Mouse (Mus musculus): ENCODE data around the gene Guca2a. TPM values are rescaled to one million over a fixed set of nuclear protein-coding genes. Genes with fewer than 3 reads are reported as not detected.

Gene Guca2a
- total and polyA plus RNA-seq, 3 experiments = not detected

- DNase-seq (ENCODE audit: extremely low read depth) = no peak
Observed at GRCm38 (mm10) chr4:119614724-119615123, 22.8 kb upstream of the Guca2a start.

GRCm38 (mm10) chr4:119626081-119626645 is 11.3 kb upstream of the Guca2a start:
- H3K4me2 ChIP-seq (ENCODE audit: insufficient read depth, low read depth, poor library complexity, severe bottlenecking) = no peak overlapping the region
- dilution Hi-C loops (cut with MboI; ENCODE audit: extremely low pct_ligation_motif_present, extremely low pct_unique_long_range_greater_than_20kb, low sequenced_read_pairs) (no loop called here), in situ Hi-C loops (cut with MboI; ENCODE audit: low pct_ligation_motif_present, low pct_unique_long_range_greater_than_20kb, low sequenced_read_pairs) (no loop called here)
- H3K4me1 ChIP-seq (ENCODE audit: control insufficient read depth in 1 of 2, insufficient read depth in 2 of 2) = peaks cover under 1 to 7% of the 10 kb centered on the region in 2 experiments; a peak in 2 of 4 replicates
- H3K79me2 ChIP-seq (replicated peaks; ENCODE audit: control insufficient read depth, extremely low read depth, insufficient read depth, poor library complexity, severe bottlenecking) = no peaks in the 10 kb centered on the region
- H3K4me3 ChIP-seq (replicated peaks in 1 of 3; ENCODE audit: low read depth in 2 of 3, low read length in 2 of 3, poor library complexity in 1 of 3) = no peak overlapping the region
- H3K27ac ChIP-seq (ENCODE audit: insufficient read depth, low read depth) = no peak overlapping the region
- no peaks in the 10 kb centered on the region for H3K9me3 ChIP-seq (replicated peaks; ENCODE audit: low read length)
- no peak for DNase-seq (ENCODE audit: extremely low read depth)
- H3K9ac ChIP-seq (ENCODE audit: insufficient read depth, low read depth) = no peak overlapping the region
- peaks cover 58 to 78% of the 10 kb centered on the region in 2 experiments for H3K36me3 ChIP-seq (replicated peaks in 1 of 2; ENCODE audit: control insufficient read depth in 1 of 2, insufficient read depth in 1 of 2, low read length in 1 of 2)
- no peaks in the 10 kb centered on the region for H3K27me3 ChIP-seq (replicated peaks)
- no peak for TF ChIP-seq SMC3 (IDR thresholded peaks at IDR 0.05; ENCODE audit: low read depth, low read length)
- TF ChIP-seq HCFC1 (IDR thresholded peaks at IDR 0.05; ENCODE audit: low read depth, low read length) = no peak
- TF ChIP-seq USF1 (IDR thresholded peaks at IDR 0.05; ENCODE audit: low read depth, low read length) = no peak
- no peak for TF ChIP-seq ZC3H11A (IDR thresholded peaks at IDR 0.05; ENCODE audit: low read depth, low read length)
- TF ChIP-seq NRF1 (IDR thresholded peaks at IDR 0.05; ENCODE audit: low read depth, low read length) = no peak
- TF ChIP-seq ZMIZ1 (IDR thresholded peaks at IDR 0.05; ENCODE audit: low read depth, low read length) = no peak
- TF ChIP-seq MAZ (IDR thresholded peaks at IDR 0.05; ENCODE audit: low read depth, low read length) = no peak
- no peak for TF ChIP-seq JUND (conservative IDR thresholded peaks at IDR 0.05; ENCODE audit: low read depth, low read length)
- TF ChIP-seq MYC (IDR thresholded peaks at IDR 0.05; ENCODE audit: low read depth, low read length) = no peak
- TF ChIP-seq RAD21 (IDR thresholded peaks at IDR 0.05; ENCODE audit: low read depth, low read length) = no peak

More at GRCm38 (mm10) chr4:119614724-119615123, 22.8 kb upstream of the Guca2a start:
- in situ Hi-C loops (cut with MboI; ENCODE audit: low pct_ligation_motif_present, low pct_unique_long_range_greater_than_20kb, low sequenced_read_pairs) = no loop called here
- no peaks in the 10 kb centered on the region; the same call in 1 of the 2 replicates for H3K79me2 ChIP-seq (replicated peaks; ENCODE audit: control insufficient read depth, extremely low read depth, insufficient read depth, poor library complexity, severe bottlenecking)
- dilution Hi-C loops (cut with MboI; ENCODE audit: extremely low pct_ligation_motif_present, extremely low pct_unique_long_range_greater_than_20kb, low sequenced_read_pairs) = no loop called here
- H3K4me3 ChIP-seq (replicated peaks in 1 of 3; ENCODE audit: low read depth in 2 of 3, low read length in 2 of 3, poor library complexity in 1 of 3) = no peak overlapping the region
- H3K36me3 ChIP-seq (replicated peaks in 1 of 2; ENCODE audit: control insufficient read depth in 1 of 2, insufficient read depth in 1 of 2, low read length in 1 of 2) = peaks cover 7 to 40% of the 10 kb centered on the region in 2 experiments
- no peaks in the 10 kb centered on the region for H3K9me3 ChIP-seq (replicated peaks; ENCODE audit: low read length)
- no peaks in the 10 kb centered on the region for H3K27me3 ChIP-seq (replicated peaks)
- H3K4me2 ChIP-seq (ENCODE audit: insufficient read depth, low read depth, poor library complexity, severe bottlenecking) = no peak overlapping the region
- H3K4me1 ChIP-seq (ENCODE audit: control insufficient read depth in 1 of 2, insufficient read depth in 2 of 2) = peaks cover 11 to 57% of the 10 kb centered on the region in 2 experiments
- no peak overlapping the region for H3K9ac ChIP-seq (ENCODE audit: insufficient read depth, low read depth)
- H3K27ac ChIP-seq (ENCODE audit: insufficient read depth, low read depth) = no peak overlapping the region; the same call in 1 of the 2 replicates
- no peak for TF ChIP-seq ZC3H11A (IDR thresholded peaks at IDR 0.05; ENCODE audit: low read depth, low read length)
- TF ChIP-seq ZMIZ1 (IDR thresholded peaks at IDR 0.05; ENCODE audit: low read depth, low read length) = no peak
- TF ChIP-seq E2F4 (IDR thresholded peaks at IDR 0.05; ENCODE audit: insufficient replicate concordance, low read depth, low read length) = no peak
- TF ChIP-seq SIN3A (IDR thresholded peaks at IDR 0.05; ENCODE audit: low read length) = no peak
- no peak for TF ChIP-seq MXI1 (IDR thresholded peaks at IDR 0.05; ENCODE audit: low read depth, low read length)
- no peak for TF ChIP-seq CTCF (conservative IDR thresholded peaks at IDR 0.05 in 1 of 2, IDR thresholded peaks at IDR 0.05 in 1 of 2; ENCODE audit: low read depth in 2 of 2, low read length in 2 of 2)
- TF ChIP-seq RAD21 (IDR thresholded peaks at IDR 0.05; ENCODE audit: low read depth, low read length) = no peak
- TF ChIP-seq USF1 (IDR thresholded peaks at IDR 0.05; ENCODE audit: low read depth, low read length) = no peak
- no peak for TF ChIP-seq NELFE (IDR thresholded peaks at IDR 0.05; ENCODE audit: low read depth, low read length)
- TF ChIP-seq ETS1 (conservative IDR thresholded peaks at IDR 0.05; ENCODE audit: low read depth, low read length) = no peak
- TF ChIP-seq JUND (conservative IDR thresholded peaks at IDR 0.05; ENCODE audit: low read depth, low read length) = no peak
- TF ChIP-seq CHD1 (IDR thresholded peaks at IDR 0.05; ENCODE audit: low read depth, low read length) = no peak
- TF ChIP-seq MAX (IDR thresholded peaks at IDR 0.05; ENCODE audit: low read length) = no peak
- TF ChIP-seq TBP (conservative IDR thresholded peaks at IDR 0.05; ENCODE audit: low read depth, low read length) = no peak
- TF ChIP-seq RCOR1 (conservative IDR thresholded peaks at IDR 0.05; ENCODE audit: low read depth, low read length) = no peak
- TF ChIP-seq JUN (IDR thresholded peaks at IDR 0.05; ENCODE audit: insufficient read depth, low read depth, low read length) = no peak

Measured in CH12.LX (cell line).